Mouse (Mus musculus) gastrocnemius, postnatal 14 days (tissue): Measurements from ENCODE around the gene Srsf1. TPM values are rescaled to one million over a fixed set of nuclear protein-coding genes. Genes with fewer than 3 reads are reported as not detected.

Experiments used
- DNase-seq: peaks from one replicate; pipeline ENCODE4 v3.0.0; 2021; ENCODE audit warnings: mixed read lengths
- intact Hi-C: fragments of 180-260 bp; cut with DNase I; formaldehyde crosslinking; loops from one replicate; pipeline ENCODE4 v1.15.1; 2025; ENCODE audit warnings: low total_unique reads
- total RNA-seq, 2 experiments: library from RNA; stranded (reverse); gene quantifications; 2 replicates each; pipeline ENCODE4 v1.2.3; 2021

The Srsf1 gene
- total RNA-seq, 2 experiments from 2014 or later, result 58.0 to 76.3 TPM

- intact Hi-C loops, result no loop called here
- no peak for DNase-seq
These were observed 18.6 kb downstream of the Srsf1 start for GRCm38 (mm10) chr11:88065732-88066131.

DNA sequence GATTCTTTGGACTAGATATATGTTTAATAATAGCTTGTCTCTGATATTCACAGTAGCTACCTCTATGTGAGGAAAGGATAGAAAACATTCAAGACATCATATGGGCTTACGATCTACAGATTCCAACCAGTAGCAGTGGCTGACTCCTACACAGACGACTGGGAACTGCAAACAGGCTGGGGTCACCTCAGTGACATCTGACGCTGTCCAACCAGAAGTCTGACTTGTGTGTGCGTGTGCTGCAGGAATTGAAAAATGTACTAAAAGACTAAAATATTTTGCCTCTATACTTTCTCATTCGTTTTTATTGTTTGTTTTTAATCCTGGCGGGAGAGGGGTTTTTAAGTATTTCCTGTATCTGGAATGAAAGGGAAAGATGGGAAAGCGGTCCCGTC, 20.0 kb downstream of the Srsf1 start:
- intact Hi-C loops, result no loop called here
- DNase-seq, result no peak

DNA sequence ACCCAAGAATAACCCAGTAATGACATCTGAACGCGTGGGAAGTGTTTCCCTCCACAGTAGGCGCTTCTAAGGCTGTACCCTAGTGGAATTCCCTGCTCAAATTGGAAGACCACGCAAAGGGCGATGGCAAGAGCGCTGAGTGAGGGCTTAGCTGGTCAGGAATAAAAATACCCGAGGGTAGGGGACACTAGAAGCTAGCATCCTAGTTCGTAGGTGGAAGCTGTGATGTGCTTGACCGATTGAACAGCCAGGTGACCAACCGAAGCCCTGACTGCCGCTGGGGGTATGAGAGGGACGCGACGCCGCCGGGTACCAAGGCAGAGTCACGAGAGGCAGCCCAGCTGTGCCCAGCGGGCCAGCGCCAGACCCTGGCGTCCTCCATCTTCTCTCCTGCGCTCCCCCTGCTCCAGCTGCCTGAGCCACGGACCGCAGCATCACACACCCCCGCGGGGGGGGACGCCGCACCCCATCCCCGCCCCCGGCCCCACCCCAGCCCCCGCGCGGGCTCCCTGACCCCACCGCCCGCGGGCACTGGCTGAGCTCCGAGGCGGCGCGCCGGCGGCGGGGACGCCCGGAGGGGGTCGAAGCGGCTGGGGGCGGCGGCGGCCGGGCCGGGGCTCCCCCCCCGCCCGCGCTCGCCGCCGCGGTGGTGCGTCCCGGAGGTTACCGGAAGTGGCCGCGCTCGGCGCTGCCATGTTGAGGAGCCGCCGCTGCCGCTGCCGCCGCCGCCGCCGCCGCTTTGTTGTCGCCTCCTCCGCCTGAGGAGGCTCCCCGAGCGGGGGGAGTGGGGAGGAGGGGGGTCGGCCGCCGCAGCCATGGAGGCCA, 20.6 kb downstream of the Srsf1 start, which contains the start of gene Vezf1:
Vezf1 (plus strand) TSS at position 694 of the 825 bp plus-strand sequence.
- DNase-seq, result peak; percentile 84
- intact Hi-C loops, result no loop called here

GRCm38 (mm10) chr11:88068411-88069245, 21.5 kb downstream of the Srsf1 start:
- peak; percentile 86 for DNase-seq
- intact Hi-C loops, result no loop called here

DNA sequence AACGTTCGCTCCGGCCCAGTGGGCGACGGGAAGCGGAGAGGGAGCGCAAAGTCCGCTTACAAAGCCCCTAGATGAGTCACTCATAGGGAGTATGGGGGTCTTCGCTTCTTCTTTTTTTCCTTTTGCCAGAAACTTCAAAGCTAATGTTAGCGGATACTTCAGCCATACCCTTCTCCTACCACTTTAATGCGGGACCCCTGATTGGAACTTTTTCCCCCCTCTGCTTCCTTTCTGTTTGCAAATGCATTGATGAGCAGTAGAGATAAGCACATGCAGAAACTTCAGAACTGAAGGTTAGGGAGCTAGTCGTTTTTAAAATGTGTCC, 22.0 kb downstream of the Srsf1 start:
- no peak for DNase-seq
- intact Hi-C loops, result no loop called here

GRCm38 (mm10) chr11:88070392-88070791, 23.2 kb downstream of the Srsf1 start:
- DNase-seq, result no peak
- intact Hi-C loops, result no loop called here

- no peak for DNase-seq
- intact Hi-C loops, result no loop called here
These were observed 23.9 kb downstream of the Srsf1 start for GRCm38 (mm10) chr11:88071113-88071512.

GRCm38 (mm10) chr11:88073343-88073875, 26.2 kb downstream of the Srsf1 start:
- DNase-seq, result no peak
- intact Hi-C loops, result no loop called here

GRCm38 (mm10) chr11:88075701-88076100, 28.5 kb downstream of the Srsf1 start:
- intact Hi-C loops, result no loop called here
- DNase-seq, result no peak

GRCm38 (mm10) chr11:88076394-88076793, 29.2 kb downstream of the Srsf1 start:
- DNase-seq, result no peak
- intact Hi-C loops, result no loop called here

DNA sequence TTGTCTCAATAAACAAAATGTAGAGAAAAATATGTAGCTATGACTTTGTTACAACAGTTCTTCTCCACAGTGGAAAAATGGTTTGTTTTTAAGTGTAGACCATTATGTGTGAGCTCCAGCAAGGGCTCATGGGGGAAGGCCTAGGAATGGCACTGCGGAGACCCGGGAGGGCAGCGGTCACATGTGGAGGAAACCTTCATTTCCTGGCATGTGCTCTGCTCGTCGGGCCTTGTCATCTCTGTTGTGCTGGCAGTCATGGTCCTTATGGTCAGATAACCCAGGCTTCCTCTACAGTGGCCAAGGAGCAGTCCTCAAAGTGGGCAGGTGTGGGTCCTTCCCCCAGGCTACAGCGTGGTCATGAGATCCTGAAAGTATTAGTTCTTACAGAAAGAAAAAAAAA, 36.5 kb downstream of the Srsf1 start:
- no peak for DNase-seq
- intact Hi-C loops, result no loop called here

DNA sequence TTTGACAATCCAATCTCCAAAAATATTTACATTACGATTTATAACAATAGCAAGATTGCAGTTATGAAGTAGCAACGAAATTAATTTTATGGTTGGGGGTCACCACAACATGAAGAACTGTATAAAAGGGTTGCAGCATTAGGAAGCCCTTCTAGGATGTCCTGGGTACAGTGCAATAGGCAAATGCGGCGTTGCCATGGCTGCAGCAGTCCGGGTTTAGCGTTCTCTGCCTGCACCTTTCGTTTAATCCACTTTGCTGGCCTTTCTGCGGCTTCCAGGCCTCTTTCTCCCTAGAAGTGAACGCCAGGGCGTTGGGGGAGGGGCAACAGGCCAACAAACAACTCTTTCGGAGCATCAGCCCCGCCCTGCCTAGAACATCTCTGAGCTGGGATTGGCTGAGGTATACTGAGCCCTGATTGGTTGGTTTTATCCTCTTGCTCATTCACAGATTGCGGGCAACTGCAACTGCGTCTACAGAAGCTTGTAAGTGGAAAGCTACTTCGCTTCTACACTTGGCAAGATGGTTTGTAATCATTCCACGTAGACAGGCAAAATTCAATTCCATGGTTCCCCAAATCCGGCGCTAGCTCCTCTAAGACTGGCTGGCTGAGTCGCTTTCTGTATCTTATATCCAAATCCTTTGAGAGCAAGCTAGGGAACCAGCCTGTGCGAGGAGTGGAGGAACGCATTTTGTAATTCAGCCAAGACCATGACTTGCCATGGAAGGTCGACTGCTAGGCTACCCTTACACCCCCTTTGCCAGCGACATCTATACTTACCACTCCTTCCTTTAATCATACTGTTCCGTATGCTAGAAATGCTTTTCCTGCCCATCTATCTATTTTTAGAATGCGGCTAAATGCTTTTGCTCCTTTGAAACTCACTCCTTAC, 39.8 kb downstream of the Srsf1 start:
- peak; percentile 96 for DNase-seq
- intact Hi-C loops, result no loop called here

DNA sequence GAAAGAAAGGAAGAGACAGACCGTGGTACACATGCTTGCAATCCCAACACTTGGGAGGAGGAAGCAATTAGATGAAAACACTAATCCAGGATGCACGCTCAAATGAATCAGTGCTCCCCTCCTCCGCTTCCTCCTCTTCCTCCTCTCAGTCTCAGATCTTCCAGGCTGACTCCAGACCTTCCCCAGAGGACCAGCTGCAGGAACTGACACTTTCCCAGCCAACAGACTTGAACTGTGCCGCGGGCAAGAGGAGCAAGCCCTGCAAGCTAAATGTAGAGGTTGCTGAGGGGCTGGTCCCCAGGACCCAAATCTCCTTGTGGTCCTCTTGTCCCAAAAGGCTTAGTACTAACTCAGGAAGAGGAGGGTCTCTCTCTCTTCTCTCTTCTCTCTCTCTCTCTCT, 42.0 kb downstream of the Srsf1 start:
- intact Hi-C loops, result no loop called here
- DNase-seq, result no peak

DNA sequence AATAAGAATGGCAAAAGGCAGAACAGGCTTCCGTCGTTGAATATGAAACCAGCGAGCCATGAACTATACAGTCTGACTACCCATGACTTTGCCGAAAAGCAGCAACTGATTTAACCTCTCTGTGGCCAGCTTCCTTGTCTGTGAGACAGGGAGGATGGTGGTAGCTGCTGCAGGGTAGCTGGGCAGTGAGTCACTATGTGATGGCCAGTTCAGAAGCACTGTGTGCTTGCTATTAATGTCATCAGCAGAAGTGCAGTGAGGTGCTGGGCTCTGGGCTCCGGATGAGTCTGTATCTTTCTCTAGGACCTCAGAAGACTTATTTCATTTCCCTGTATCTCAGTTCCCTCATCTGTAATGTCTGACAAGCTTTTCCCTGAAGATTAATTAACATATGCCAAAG, 43.1 kb downstream of the Srsf1 start:
- intact Hi-C loops, result no loop called here
- DNase-seq, result no peak

DNA sequence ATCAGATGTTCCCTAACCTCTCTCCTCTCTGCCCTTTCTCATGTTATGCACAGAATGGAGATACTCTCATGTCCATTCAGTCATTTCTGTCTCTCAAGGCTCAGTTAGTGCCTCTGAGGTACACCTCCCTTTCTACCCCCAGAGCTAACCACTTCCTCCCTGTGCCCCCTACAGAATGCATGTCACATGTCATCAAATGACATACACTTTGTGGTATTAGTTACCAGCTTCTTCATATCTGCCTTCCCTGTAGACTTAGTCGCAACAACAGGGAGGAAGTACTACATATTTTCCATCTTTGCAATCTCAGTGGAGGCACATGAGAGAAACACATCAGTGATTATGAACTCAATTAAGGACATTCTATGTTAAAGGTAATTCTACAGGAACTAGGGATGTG, 44.8 kb downstream of the Srsf1 start:
- intact Hi-C loops, result no loop called here

DNA sequence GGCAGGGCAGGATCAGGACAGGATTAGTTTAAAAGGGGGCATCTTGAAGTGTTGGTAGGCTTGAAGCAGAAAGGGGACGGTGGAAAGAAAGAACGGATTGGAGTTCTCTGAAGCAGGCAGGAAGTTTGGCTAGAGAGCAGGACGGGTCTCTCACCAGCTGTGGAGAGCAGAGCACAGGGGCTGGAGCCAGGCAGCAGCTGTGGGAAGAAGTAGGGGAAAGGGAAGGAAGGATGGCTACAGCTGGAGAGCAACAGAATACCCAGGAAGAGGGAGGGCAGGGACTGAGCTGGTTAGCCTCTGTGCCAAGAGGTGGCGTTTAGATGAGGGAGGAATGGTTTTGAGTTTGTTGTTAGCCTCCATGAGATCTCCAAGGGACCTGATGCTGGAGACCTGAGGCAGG, 50.0 kb downstream of the Srsf1 start:
- peak; percentile 66 for DNase-seq
- intact Hi-C loops, result no loop called here

More for the DNA sequence above, 44.8 kb downstream of the Srsf1 start:
- DNase-seq, result no peak

DNA sequence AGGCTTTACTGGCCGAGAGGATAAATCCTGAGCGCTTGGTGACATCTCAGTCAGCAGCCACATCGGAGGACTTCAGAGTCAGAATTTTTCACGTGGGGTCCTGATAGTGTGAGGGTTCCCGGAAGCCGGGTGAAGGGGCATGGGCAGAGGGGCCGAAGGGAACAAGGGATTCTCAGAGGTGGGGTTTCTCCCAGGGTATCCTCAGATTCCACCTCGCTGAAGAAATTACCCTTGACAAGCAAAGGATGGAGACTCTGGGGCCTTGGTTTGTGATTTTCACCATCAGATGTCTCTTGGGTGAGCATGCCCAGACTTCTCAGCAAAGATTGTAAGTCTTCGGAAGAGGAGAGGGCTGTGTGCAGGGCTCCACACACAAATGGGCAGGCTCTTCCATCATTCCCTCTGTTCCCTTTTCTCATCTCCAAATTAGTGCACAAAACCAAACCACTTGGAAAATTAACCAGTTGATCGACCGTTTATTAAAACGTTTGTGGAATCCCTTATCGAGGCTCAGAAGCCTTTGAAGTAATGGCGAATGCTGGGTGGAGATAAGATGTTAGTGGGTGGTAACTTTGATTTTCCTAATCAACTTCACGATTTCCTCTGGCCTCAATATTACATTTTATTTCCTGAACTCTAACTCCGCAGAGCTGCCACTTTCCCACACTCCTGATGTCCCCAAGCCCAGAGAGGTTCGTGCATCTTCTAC, 51.0 kb downstream of the Srsf1 start, which contains the start of gene Cuedc1:
Cuedc1 (plus strand) TSS at position 38 of the 709 bp plus-strand sequence.
- intact Hi-C loops, result no loop called here
- DNase-seq, result no peak

- peak; percentile 85 for DNase-seq
- intact Hi-C loops, result no loop called here
These were observed 51.8 kb downstream of the Srsf1 start for GRCm38 (mm10) chr11:88098787-88099598.
